Mouse (Mus musculus) CD4-positive, CD25-positive, alpha-beta regulatory T cell, adult 2 months (primary cell): ENCODE measurements around the gene Zbtb9.

ENCODE experiments used
- DNase-seq: peaks from one replicate; pipeline ENCODE4 v3.0.0-alpha.2; 2012; ENCODE audit warnings: low read depth, low spot score

Zbtb9 gene

DNA sequence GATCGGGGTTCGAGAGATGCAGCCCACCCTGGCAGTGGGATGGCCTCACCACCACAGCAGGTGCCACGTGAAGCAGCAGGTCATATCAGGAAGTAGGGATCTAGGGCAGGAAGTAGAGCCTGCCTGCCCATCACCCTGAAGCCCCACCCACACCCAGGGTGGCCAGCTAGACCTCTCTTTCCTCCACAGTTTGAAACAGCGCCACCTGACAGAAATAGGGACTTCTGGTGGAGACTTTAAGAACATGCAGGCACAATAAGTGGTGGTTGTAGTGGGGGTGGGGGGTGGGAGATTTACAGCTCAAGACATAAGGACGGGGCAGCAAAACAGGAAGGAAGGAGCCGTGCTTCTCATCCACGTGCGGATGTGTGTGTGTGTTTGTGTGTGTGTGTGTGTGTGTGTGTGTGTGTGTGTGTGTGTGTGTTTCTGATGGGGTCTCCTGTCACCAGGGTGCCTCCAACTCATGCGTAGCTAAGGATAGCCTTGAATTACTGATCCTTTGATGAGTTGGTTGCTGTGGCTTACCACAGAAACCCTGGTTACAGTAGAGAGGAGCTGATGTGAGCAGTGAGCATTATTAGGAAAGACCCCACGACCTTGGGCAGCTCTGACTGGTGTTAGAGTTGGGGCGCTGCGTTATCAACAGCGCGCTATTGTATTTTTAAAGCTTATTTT, 39.2 kb downstream of the Zbtb9 start:
- peak; percentile 82 for DNase-seq

DNA sequence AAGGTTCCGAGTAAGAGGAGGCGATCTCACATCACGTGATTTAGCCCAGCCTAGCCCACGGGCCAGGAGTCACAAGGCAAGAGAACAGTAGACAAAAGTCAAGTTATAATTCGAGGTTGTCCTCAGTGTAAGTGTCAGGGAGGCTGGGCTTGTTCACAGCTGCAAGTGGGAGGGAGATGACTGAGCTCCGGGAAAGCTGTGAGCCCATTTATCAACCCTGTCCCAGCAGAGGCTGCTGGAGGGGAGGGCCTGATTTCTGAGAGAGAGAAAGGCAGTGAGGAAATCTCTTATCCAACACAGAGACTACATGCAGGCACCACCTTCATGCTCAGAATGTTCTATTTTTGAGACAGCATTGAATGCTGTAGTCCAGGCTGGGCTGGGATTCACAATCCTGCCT, 39.9 kb downstream of the Zbtb9 start:
- DNase-seq, result peak; percentile 40

DNA sequence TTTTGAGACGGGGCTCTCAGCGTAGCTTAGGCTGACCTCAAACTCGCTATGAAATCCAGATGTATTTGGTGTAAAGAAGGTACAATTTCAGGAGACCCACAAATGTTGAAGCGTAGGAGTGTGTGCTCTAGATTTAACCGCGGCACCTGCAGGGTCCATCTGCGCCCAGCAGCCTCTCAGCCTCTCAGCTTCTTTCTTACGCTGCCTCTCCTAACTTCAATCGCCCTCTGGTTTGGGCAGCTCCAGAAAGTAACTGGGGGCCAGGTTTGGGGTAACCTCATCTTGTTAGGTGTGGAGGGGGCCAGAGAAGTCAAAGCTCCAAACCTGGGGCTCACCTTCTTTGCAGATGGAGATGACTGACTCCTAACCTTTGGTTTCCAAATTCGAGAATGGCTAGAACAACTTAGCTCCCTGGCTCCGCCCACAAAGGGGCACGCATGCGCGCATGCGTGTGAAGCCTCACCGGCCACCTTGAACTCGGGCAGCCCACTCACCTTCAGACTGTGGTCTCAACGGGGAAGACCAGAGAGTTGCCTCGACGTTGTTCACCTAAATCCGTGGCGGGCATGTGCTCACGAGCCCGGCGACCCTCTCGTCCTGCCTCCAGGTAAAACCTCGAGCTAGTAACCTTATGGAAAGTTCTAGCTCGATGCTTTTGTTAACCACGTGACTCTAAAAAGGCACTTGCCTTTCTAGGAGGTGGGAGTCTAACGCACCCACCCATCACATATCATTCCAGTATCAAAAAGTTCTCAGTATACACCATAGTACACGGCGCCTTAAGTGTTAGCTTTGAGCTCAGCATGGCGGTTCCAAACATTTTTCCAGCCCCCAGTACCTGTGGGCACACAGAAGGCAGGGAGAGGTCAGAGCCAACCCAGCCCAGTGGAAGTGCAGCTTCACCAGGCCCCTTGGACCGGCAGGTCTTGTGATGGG, 44.9 kb downstream of the Zbtb9 start:
- peak; percentile 95 for DNase-seq

DNA sequence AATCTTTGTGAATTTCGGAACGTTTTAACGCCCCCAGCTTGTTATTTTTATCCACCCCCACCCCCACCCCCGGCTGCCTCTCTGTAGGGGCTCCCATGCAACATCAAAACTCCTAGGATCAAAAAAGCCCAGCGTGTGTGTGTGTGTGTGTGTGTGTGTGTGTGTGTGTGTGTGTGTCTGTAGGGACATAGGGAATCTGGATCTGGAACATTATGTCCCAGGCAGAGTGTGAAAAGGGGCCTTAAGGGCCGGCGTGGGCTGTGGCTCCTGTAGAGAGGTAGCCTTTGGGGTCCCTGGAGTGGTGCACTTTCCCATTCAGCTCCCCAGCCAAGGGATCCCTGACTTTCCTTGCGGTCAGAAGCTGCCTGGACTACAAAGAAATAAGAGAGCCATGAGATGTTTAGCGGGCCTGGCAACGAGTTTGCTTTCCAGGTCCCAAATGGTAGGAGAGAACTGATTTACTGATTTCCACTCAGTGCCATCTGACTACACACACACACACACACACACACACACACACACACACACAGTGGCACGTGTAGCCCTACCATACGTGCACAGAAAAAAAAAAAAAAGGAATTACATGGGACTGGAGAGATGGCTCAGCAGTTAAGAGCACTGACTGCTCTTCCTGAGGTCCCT, 45.7 kb downstream of the Zbtb9 start:
- no peak for DNase-seq

DNA sequence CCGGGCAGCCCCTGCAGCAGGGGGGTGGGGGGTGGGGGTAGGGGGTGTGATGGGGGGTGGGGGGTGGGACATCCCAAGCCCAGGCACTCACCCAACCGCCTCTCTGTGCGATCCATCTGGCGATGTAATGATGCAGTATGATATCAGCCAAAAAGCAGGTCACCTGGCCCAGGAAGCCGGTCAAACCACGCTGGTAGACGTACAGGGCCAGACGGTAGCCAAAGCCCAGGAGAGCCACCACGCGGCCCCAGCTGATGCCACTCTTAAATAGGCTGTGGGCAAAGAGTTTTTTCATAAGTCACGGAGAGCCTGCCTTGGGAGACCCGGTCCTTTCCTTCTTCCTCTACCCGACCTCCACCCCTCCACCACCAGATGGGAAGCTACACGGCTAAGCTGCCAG, 48.1 kb downstream of the Zbtb9 start:
- no peak for DNase-seq

DNA sequence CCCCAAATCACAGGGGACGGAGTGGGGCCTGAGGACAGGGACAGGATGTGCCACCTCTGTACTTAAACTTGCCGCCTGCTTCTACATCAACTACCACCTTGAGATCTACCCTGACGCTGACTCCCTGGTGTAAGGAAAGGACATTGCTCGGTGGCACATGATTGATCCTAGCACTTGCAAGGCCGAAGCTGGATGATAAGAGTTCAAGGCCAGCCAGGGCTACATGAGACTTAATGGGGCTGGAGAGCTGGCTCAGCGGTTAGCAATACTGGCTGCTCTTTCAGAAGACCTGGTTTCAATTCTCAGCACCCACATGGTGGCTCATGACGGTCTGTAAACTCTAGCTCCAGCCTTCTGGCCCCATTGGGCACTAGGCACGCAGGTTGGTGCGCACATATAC, 48.8 kb downstream of the Zbtb9 start:
- DNase-seq, result no peak

DNA sequence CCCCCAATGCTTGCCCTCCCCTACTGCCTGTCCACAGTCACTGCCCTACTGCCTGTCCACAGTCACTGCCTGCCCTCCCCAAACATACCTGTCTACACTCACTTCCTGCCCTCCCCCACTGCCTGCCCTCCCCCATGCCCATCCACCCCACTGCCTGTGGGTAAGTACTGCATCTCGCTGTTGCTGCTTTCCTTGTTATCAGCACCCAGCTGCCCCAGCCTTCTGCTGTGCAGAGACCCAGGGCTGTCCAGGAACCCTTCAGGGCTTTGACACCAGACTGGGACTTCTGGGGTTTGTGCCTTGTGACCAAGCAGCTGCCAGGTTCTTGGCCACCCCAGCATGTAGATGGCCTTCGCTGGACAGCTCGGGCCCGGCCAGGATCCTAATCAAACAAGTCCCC, 50.4 kb downstream of the Zbtb9 start:
- peak; percentile 36 for DNase-seq

DNA sequence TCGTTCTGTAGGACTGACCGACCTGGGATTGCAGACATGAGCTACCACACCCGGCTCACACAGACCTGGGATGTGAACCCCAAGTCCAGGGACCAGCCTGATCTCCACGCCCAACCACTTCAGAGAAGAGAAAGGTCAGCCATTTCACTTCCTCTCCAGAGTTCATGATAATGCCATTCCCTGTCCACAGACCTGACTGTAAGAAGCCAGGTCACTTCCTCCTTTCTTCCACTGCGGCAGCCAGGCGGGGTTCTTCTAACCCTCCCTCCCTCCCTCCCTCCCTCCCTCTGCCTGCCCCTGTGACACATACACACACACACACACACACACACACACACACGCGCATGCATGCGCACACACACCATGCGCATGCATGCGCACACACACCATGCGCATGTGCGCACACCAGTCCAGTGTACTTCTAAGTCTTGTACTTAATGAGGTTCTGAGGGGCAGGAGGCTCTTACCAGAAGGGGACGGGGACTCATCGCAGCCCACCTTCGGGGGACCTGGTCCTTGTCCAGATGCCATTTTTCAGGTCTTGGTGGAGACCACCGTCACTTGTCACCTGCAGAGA, 52.4 kb downstream of the Zbtb9 start:
- no peak for DNase-seq

DNA sequence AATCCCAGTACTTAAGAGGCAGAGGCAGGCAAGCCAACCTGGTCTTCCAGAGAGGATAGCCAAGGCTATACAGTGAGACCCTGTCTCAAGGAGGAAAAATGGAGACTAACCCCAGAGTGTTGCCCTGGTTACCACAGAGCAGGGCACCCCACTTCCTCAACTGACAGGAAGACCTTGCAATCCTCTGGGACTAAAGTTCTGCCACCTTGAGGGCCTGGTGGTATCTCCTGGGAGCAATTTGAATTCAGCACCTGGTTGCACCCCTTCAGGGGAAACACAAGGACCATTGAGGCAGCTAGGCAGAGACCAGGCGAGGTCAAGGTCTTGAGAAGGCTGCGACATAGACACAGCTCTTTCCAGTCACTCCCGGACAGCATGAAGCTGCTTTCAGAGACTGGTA, 53.0 kb downstream of the Zbtb9 start:
- no peak for DNase-seq

DNA sequence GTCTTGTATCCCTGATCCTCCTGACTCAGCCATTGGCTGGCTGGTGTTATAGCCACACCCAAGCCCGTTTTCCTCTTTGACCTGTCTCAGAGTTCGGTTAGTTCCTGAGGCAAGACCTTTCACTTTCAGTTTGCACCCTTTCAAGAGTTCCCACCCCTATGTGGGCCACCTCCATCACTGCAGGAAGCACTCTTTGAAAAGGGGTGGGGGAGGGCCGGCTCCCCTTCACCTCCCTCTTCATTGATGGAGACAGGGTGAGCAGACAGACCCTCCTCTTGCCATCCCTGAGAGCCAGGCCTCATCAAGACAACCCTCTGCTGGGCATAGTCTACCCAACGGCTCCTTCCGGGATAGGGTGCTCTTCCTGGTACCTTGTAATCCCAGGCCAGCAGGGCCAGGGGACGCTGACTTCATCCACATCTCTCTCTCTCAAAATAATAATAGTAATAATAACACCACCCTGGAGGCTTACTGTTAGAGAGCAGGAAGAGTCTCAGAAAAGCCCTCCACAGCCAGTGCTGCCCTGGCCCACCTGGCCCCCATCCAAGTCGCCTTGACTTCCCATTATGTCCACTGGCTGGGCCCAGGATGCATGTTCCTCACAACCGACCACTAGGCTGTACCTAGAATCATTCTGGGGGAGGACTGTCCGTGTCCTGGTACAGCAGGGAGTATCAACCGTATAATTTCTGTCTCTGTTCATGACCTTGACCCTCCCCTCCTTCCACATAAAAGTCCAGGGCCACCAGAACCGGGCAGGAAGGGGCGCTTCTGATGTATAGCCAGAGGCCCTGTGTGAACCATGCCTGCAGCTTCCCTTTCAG, 54.7 kb downstream of the Zbtb9 start:
- DNase-seq, result peak; percentile 84

DNA sequence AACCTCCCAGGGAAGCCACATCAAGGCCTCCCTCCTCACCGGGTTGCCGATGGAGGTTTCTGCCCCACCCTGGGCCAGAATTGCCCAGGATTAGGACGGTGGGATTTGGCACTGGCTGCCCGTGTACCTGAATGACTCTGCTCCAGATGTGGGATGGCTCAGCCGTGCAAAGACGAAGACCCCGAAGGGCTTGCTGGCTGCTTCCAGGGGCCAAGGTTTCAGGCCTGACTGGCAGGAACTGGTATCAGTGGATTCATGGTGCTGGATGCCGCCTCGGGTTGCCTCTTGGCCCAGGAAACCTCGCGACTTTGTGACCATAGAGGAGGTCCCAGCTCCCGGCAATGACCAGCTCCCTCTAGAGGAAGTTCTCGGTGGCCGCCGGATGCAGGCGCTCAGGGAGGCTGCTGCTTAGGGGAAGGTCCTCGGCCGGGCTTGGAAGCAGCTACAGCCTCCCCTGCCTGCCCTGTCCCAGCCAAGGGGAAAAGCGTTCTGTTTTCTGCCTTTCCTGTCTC, 55.4 kb downstream of the Zbtb9 start:
- DNase-seq, result peak; percentile 91

DNA sequence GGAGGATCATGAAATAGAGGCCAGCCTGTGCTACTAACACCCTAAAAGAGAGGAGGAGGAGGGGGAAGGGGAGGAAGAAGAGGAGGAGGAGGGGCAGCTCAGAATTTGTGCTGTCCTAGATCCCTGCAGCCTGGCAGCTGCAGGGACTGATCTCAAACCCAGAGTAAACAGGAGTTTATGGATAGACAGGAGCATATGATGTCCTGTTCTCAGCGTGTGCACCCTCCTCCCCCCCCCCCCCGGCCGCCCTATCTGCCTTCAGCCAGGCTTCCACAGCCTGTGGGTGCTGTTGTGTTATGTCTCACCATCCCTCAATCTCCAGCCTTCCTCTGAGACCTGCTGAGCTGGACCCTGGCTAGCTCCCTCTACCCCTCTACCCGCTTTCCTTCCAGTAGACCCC, 55.9 kb downstream of the Zbtb9 start, which contains the start of gene Bak1:
Bak1 (minus strand) TSS at position 101 of the 400 bp plus-strand sequence.
- DNase-seq, result no peak

DNA sequence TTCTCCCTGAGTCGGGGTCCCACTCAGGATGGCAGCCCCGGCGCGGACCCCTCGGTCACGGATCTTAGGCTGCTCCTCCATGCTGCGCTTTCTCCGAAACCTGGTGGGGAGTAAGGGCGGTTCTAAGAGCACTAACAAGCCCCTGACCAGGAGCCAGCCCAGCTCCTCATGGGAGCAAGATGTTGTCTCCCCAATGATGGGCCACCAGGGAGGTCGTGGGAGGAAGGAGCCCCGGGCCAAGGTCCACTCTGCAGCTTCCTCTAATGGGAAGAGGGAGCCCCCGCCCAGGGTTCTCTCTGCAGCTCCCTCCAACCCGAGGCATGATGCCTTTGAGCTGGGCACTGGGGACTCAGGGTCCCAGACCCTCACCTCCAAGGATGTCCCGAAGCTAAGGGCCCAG, 56.5 kb downstream of the Zbtb9 start:
- no peak for DNase-seq

DNA sequence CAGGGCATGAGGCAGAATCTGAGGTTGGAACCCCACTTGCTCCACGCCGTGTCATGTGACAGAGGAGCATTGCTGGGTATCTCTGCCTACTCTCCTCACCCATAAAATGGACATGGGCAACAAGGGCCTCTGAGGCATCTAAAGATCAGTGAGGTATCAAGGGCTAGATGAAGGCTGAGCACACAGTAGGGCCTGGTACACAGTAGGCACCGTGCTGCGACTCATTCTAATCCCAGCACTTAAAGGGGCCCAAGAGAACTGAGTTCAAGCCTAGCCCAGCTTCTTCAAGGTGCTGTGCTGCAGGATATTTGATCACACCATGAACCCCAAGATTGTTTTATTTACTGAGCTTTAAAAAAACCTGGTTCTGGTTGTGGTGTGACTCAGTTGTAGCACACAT, 57.9 kb downstream of the Zbtb9 start:
- DNase-seq, result no peak

DNA sequence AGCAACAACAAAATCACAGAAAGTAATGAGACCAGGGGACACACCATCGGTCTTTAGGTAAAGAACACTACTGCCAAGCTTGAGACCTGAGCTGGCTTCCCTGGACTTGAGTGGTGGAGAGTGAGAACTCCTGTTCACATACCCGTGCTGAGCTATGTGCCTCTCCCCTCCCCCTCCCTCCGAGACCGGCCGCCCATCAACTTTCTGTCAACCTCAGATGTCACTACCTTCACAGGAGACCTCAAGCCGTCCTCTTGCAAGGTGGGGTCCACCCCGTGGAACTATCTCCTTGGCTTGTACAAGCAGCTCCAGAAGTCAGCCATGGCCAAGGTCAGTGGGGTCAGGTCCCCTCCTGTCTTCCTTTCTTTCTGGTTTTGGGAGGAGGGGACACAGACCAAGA, 59.4 kb downstream of the Zbtb9 start:
- no peak for DNase-seq

DNA sequence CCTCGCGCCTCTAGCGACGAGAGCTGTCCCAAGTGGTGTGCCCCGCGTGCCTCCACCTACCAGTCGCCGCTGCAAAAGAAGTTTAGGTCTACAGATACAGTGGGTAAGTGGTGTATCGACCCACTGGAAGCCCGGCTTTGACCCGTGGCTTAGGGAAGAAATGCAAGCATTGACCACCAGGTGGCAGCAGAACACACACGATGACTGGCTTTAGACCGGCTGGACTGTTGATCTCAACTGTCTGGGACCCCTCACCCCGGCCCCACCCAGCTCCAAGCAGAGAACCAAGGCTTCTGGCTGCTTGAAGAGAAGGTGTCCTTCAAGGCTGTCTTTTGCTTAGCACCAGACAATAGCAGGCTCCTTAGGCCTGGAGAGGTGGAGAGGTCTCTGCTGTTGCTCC, 59.9 kb downstream of the Zbtb9 start:
- DNase-seq, result peak; percentile 85

DNA sequence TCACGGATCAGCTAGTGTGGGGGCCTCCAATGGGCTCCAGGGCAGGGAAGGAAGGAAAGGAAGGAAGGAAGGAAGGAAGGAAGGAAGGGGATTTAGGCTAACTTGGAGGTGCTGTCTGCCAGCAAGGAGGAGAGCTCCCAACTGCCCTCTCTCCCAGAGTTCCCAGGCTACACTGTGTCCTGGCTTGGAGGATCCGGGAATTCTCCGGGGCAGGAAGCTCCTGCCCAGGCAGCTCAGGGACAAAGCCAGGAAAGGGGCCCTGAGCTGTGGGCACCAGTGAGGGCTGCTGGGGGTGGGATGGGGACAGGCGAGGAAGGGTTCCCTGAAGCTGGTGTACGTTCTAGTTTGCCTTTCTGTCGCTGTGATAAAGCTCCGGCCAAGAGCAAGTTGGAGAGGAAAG, 63.5 kb downstream of the Zbtb9 start:
- DNase-seq, result no peak

DNA sequence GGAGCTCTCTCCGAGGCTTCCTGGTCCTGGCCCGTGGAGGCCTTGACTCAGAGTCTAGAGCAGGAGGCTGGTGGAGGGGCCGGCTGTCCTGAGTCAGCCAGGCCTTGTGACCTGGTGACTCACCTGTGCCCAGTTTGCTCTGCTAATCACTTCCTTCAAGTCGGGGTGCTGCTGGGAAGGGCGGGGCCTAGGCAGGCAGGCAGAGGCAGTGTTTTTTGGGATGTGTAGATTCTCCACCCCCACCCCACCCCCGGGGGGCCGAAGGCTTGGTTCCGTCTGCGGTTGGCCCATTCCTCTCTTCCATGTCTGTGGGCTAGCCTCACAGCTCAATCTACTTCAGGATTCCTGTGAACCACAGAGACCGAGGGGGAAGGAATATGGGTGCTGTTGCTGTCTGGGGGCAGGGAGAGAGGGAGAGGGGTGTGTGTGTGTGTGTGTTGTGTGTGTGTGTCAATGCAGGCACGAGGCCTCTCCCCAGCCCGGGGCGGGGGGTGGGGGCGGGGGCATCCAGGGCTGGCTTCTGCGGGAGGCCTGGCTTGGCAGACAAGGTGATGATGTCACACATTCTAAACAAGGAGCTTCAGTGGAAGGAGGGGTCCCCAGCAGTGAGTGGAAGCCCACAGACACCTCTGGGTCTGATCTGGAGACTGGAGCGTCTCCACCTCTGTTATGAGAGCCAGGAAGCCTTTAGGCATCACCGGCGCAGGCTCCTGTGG, 65.5 kb downstream of the Zbtb9 start:
- DNase-seq, result no peak

DNA sequence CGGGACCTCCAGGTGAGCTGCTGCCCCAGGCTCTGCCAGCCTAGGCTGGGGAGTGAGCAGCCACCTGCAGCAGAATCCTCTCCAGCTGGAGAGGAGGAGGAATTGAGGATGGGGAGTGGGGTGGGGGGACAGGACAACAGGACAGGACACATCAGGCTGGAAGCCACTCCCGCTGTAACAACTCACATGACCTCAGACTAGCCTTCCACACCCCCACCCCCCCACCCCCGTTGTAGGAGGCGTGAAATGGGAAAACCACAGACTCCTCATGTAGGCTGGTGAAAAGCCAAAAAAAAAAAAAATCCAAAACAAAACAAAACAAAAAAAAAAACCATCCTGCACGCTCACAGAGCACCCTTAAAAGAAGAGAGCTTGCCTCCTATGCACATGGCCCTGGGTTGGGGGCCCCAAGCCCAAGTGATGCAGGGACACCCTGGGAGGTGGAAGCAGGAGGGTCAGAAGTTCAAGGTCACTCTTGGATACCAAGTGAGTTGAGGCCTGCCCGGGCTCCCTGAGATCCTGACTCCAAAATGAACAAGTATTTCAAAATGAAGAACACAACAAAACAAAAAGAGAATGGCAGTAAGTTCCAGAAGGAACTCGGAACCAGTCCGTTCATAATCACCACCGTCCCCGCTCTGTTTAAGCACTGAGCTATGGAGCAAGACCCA, 66.6 kb downstream of the Zbtb9 start:
- no peak for DNase-seq
